Comparison of ENCODE assay signal across 10 mouse cellular contexts in genomic region chr12:113224206-113224605, GRCm38 (mm10). TPM values are rescaled to one million over a fixed set of nuclear protein-coding genes. Genes with fewer than 3 reads are reported as not detected.
DNase-seq lines count a peak whose midpoint lies in the region; TF ChIP-seq lines count a peak whose summit lies in the region.
"Had no signal": no experiment of that assay in that cellular context is flagged by ENCODE, and none has a peak within 500 bp of the region (broad histone marks: within the 10 kb centered on the region; RNA-seq: fewer than 3 reads in every experiment).

No protein-coding gene starts in this region.

- TF ChIP-seq EP300 in heart, adult 2 months (IDR thresholded peaks at IDR 0.05; ENCODE audit: insufficient read depth, low read depth, low read length) = no peak

- H3K27me3 ChIP-seq in heart, adult 2 months (ENCODE audit: control insufficient read depth, insufficient read depth, low read length) = no peaks in the 10 kb centered on the region
- no peaks in the 10 kb centered on the region for H3K27me3 ChIP-seq in forebrain, embryonic 10.5 days (ENCODE audit: poor library complexity, severe bottlenecking)
- H3K27me3 ChIP-seq: limb, embryonic 13.5 days had no signal

- WGBS in heart, adult 2 months = 61% methylated on average over 5 of the region's 5 CpGs
- 46% methylated on average over 5 of the region's 5 CpGs for WGBS in bone marrow, adult 2 months
- WGBS in forebrain, embryonic 10.5 days = 79% methylated on average over 5 of the region's 5 CpGs

- no peak overlapping the region for H3K9ac ChIP-seq in heart, adult 2 months (ENCODE audit: low read depth, low read length)
- H3K9ac ChIP-seq: limb, embryonic 13.5 days had no signal

- intact Hi-C loops in heart, adult 2 months (cut with DNase I) = loop anchor here (5.0 kb wide), 1 partner anchor 263 kb away; the partner anchor contains the start of gene Adam6b
- intact Hi-C loops in heart, postnatal 25 days (cut with DNase I) = loop anchor here (5.0 kb wide), 3 partner anchors 263 to 758 kb away; partner anchors contain the start of gene Adam6b
- intact Hi-C loops in left cerebral cortex, postnatal 14 days (cut with DNase I) = loop anchor here (5.0 kb wide), 2 partner anchors 263 to 353 kb away; partner anchors contain the start of gene Adam6b

- TF ChIP-seq POLR2A in heart, adult 2 months (IDR thresholded peaks at IDR 0.05; ENCODE audit: insufficient read depth, low read depth, low read length) = no peak
- no peak for TF ChIP-seq POLR2A in bone marrow, adult 2 months (IDR thresholded peaks at IDR 0.05; ENCODE audit: borderline replicate concordance, control insufficient read depth, low read depth, low read length)

- no peaks in the 10 kb centered on the region for H3K4me1 ChIP-seq in heart, adult 2 months (ENCODE audit: control insufficient read depth, insufficient read depth, low read length)
- H3K4me1 ChIP-seq in bone marrow, adult 2 months (ENCODE audit: control insufficient read depth, insufficient read depth, low read length) = peaks cover 6% of the 10 kb centered on the region
- H3K4me1 ChIP-seq in forebrain, embryonic 10.5 days = no peaks in the 10 kb centered on the region
- H3K4me1 ChIP-seq: limb, embryonic 13.5 days had no signal

- DNase-seq in heart, adult 2 months = peak; percentile 23 to 27
- no peak for DNase-seq in heart, postnatal 25 days (ENCODE audit: low spot score)
- DNase-seq in B cell, adult 2 months = peak; percentile 90
- DNase-seq in spleen, adult 12 weeks (ENCODE audit: low spot score) = peak; percentile 33
- DNase-seq in ovary, postnatal 36 days (ENCODE audit: low spot score) = no peak
- no peak for DNase-seq in left cerebral cortex, postnatal 14 days (ENCODE audit: low spot score in 2 of 2)
- no peak for DNase-seq in forebrain, embryonic 10.5 days (ENCODE audit: extremely low spot score, low spot score)
- DNase-seq: cerebellum, postnatal 25 days had no signal

- no peak overlapping the region for H3K4me3 ChIP-seq in heart, adult 2 months
- no peak overlapping the region for H3K4me3 ChIP-seq in bone marrow, adult 2 months (replicated peaks; ENCODE audit: control insufficient read depth, low read depth, low read length)
- H3K4me3 ChIP-seq in forebrain, embryonic 10.5 days = no peak overlapping the region
- H3K4me3 ChIP-seq: limb, embryonic 13.5 days had no signal

- no peak overlapping the region for H3K27ac ChIP-seq in heart, adult 2 months
- peak overlapping the region; percentile 58 for H3K27ac ChIP-seq in bone marrow, adult 2 months (ENCODE audit: control insufficient read depth, insufficient read depth, low read depth, low read length, poor library complexity)
- H3K27ac ChIP-seq in forebrain, embryonic 10.5 days = no peak overlapping the region
- H3K27ac ChIP-seq: limb, embryonic 13.5 days had no signal

- no peaks in the 10 kb centered on the region for H3K79me2 ChIP-seq in heart, adult 2 months (replicated peaks; ENCODE audit: control insufficient read depth, insufficient read depth, low read length)

- TF ChIP-seq CTCF in heart, adult 2 months (IDR thresholded peaks at IDR 0.05) = peak; percentile 72
- peak; percentile 74 for TF ChIP-seq CTCF in bone marrow, adult 2 months (IDR thresholded peaks at IDR 0.05; ENCODE audit: control insufficient read depth, insufficient read depth, low read length)

- H3K9me3 ChIP-seq in forebrain, embryonic 10.5 days = peaks cover 9% of the 10 kb centered on the region; the same call in 1 of the 2 replicates

- no peaks in the 10 kb centered on the region for H3K36me3 ChIP-seq in heart, adult 2 months (ENCODE audit: control insufficient read depth, insufficient read depth, low read length)
- H3K36me3 ChIP-seq in forebrain, embryonic 10.5 days (replicated peaks) = no peaks in the 10 kb centered on the region
- H3K36me3 ChIP-seq: limb, embryonic 13.5 days had no signal

RNA-seq across cellular contexts. Expression of gene Tmem121, which starts 38.5 kb away (rescaled TPM):
- total RNA-seq in heart, adult 2 months (2021) = under 1 TPM in 1 of 2 experiments, not detected in 1; 0.18 TPM
- 0.41 TPM in 1 of 2 replicates, not detected in the other for polyA plus RNA-seq in heart, adult 2 months (2012; rRNA removed)
- total RNA-seq in heart, postnatal 25 days (2021) = under 1 TPM in 1 of 2 experiments, not detected in 1; 0.17 TPM
- not detected in 2 replicates for polyA plus RNA-seq in bone marrow, adult 2 months (2011; ENCODE audit: insufficient read depth, insufficient read length, low replicate concordance, missing spikeins)
- 10 to 100 TPM; 28.3 to 35.6 TPM for total RNA-seq in left cerebral cortex, postnatal 14 days (2021)
- polyA plus RNA-seq in forebrain, embryonic 10.5 days (2016; fragmentation: Nextera tagmentation; extraction: Ambion mirVana) = 18.7 and 20.3 TPM in 2 replicates

Comparison
In these comparisons a context has a peak if more than half of its experiments do, and no peak if none do; other contexts are left out.
1. DNase-seq: peak in heart, adult 2 months (2 of 2), B cell, adult 2 months (2 of 2) and spleen, adult 12 weeks (single experiment); none in heart, postnatal 25 days (single experiment), ovary, postnatal 36 days (single experiment), left cerebral cortex, postnatal 14 days (0 of 2) and forebrain, embryonic 10.5 days (single experiment).
2. RNA of gene Tmem121, which starts 38.5 kb away (total RNA-seq): 28.3 to 35.6 TPM in left cerebral cortex, postnatal 14 days; 0.18 TPM in heart, adult 2 months and 0.17 TPM in heart, postnatal 25 days; every median in the first group is over 10 times any median in the second.